Mouse (Mus musculus) megakaryocyte, embryonic 14.5 days (primary cell): Measurements from ENCODE around the gene Impad1.

Experiments used
- FLI1 ChIP-seq: IDR thresholded peaks from 2 replicates; pipeline ENCODE4 v1.6.1; 2012; ENCODE audit warnings: low read length, inconsistent platforms, mixed read lengths
- GATA1 ChIP-seq: IDR thresholded peaks from 3 replicates; pipeline ENCODE4 v1.6.1; 2012; ENCODE audit warnings: mixed read lengths, low read length, inconsistent platforms, borderline replicate concordance

DNA sequence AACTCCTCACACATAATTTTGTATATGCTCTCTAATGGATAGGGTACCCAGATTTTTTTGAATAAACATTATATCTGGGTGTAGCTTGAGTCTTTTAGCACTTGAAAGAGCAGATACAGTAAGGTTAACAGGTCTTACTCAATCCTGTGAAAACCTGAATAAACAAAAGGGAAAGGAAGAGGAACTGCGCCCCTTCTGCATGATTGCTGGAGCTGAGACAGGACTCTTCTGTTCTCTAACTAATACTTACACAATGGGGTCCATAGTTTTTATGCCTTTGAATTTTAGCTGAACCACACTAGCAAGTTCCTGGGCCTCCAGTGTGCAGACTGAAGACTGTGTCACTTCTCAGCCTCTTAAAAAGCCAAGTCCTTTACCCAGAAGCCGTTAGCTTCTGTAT lies 8.0 kb downstream of the Impad1 start:
- TF ChIP-seq GATA1 (no peak), FLI1 (no peak)
